Mouse (Mus musculus) megakaryocyte, embryonic 14.5 days (primary cell): ENCODE data around the gene Adgrl3.

Experiments
- FLI1 ChIP-seq: IDR thresholded peaks from 2 replicates; pipeline ENCODE4 v1.6.1; 2012; ENCODE audit warnings: low read length, inconsistent platforms, mixed read lengths
- GATA1 ChIP-seq: IDR thresholded peaks from 3 replicates; pipeline ENCODE4 v1.6.1; 2012; ENCODE audit warnings: mixed read lengths, low read length, inconsistent platforms, borderline replicate concordance

GRCm38 (mm10) chr5:81676896-81677295, 657.0 kb downstream of the Adgrl3 start:
- TF ChIP-seq FLI1 (no peak), GATA1 (no peak)
